Comparison of ENCODE assay signal across 9 mouse cellular contexts in genomic region chr1:44553166-44553898, GRCm38 (mm10). TPM values are rescaled to one million over a fixed set of nuclear protein-coding genes. Genes with fewer than 3 reads are reported as not detected.
DNase-seq lines count a peak whose midpoint lies in the region; ATAC-seq and TF ChIP-seq lines count a peak whose summit lies in the region.
"Had no signal": no experiment of that assay in that cellular context is flagged by ENCODE, and none has a peak within 500 bp of the region (broad histone marks: within the 10 kb centered on the region; RNA-seq: fewer than 3 reads in every experiment).

No protein-coding gene starts in this region.

- DNase-seq in left cerebral cortex, adult 18-20 months (ENCODE audit: low spot score in 2 of 2) = peak; percentile 9 to 19
- no peak for DNase-seq in left cerebral cortex, adult 11 months (ENCODE audit: low spot score)
- peak; percentile 60 for DNase-seq in embryo, embryonic 10.5 days (ENCODE audit: low spot score)
- DNase-seq in kidney, postnatal 0 days (ENCODE audit: low spot score) = peak; percentile 74
- peak; percentile 92 for DNase-seq in midbrain, embryonic 11.5 days (ENCODE audit: low spot score, missing footprints)
- no peak for DNase-seq in thymus, postnatal 25 days

- H3K9ac ChIP-seq in heart, embryonic 12.5 days = no peak overlapping the region
- H3K9ac ChIP-seq in kidney, postnatal 0 days (ENCODE audit: low read depth, low read length) = no peak overlapping the region
- H3K9ac ChIP-seq in midbrain, embryonic 11.5 days (ENCODE audit: low read length) = no peak overlapping the region

- peak overlapping the region; percentile 73 for H3K4me3 ChIP-seq in heart, embryonic 12.5 days
- H3K4me3 ChIP-seq in kidney, postnatal 0 days (replicated peaks; ENCODE audit: low read depth, low read length) = peak overlapping the region; percentile 70
- H3K4me3 ChIP-seq in midbrain, embryonic 11.5 days (ENCODE audit: low read depth, low read length) = no peak overlapping the region

- H3K4me1 ChIP-seq in heart, embryonic 12.5 days (replicated peaks) = peaks cover 21% of the 10 kb centered on the region
- no peaks in the 10 kb centered on the region for H3K4me1 ChIP-seq in kidney, postnatal 0 days (replicated peaks; ENCODE audit: insufficient read depth, low read length)
- peaks cover 12% of the 10 kb centered on the region for H3K4me1 ChIP-seq in midbrain, embryonic 11.5 days (ENCODE audit: control insufficient read depth, insufficient read depth, low read length)

- H3K4me2 ChIP-seq in heart, embryonic 12.5 days = peak overlapping the region; percentile 73
- peak overlapping the region; percentile 82 for H3K4me2 ChIP-seq in kidney, postnatal 0 days (ENCODE audit: low read length)
- peak overlapping the region; percentile 76 for H3K4me2 ChIP-seq in midbrain, embryonic 11.5 days

- no peaks in the 10 kb centered on the region for H3K36me3 ChIP-seq in heart, embryonic 12.5 days
- no peaks in the 10 kb centered on the region for H3K36me3 ChIP-seq in kidney, postnatal 0 days (ENCODE audit: insufficient read depth, low read length)
- H3K36me3 ChIP-seq in midbrain, embryonic 11.5 days (ENCODE audit: control insufficient read depth, insufficient read depth, low read length) = no peaks in the 10 kb centered on the region
- H3K36me3 ChIP-seq: G1E had no signal

- peak overlapping the region; percentile 90 for H3K27ac ChIP-seq in heart, embryonic 12.5 days (ENCODE audit: poor library complexity, severe bottlenecking)
- peak overlapping the region; percentile 89; the same call in 1 of the 2 replicates for H3K27ac ChIP-seq in kidney, postnatal 0 days
- H3K27ac ChIP-seq in midbrain, embryonic 11.5 days (ENCODE audit: low read depth, low read length) = no peak overlapping the region; the same call in 1 of the 2 replicates

- 36% methylated on average over 6 of the region's 6 CpGs for WGBS in heart, embryonic 12.5 days
- 30% methylated on average over 6 of the region's 6 CpGs for WGBS in kidney, postnatal 0 days
- WGBS in midbrain, embryonic 11.5 days = 33% methylated on average over 6 of the region's 6 CpGs

- H3K9me3 ChIP-seq in heart, embryonic 12.5 days (replicated peaks) = no peaks in the 10 kb centered on the region
- H3K9me3 ChIP-seq in kidney, postnatal 0 days (replicated peaks; ENCODE audit: low read length) = no peaks in the 10 kb centered on the region
- no peaks in the 10 kb centered on the region for H3K9me3 ChIP-seq in midbrain, embryonic 11.5 days (ENCODE audit: control insufficient read depth, low read length)
- H3K9me3 ChIP-seq: G1E had no signal

- no peak for TF ChIP-seq CTCF in kidney, postnatal 0 days (IDR thresholded peaks at IDR 0.05; ENCODE audit: low read depth)

- H3K27me3 ChIP-seq in heart, embryonic 12.5 days (replicated peaks) = no peaks in the 10 kb centered on the region
- no peaks in the 10 kb centered on the region for H3K27me3 ChIP-seq in kidney, postnatal 0 days (ENCODE audit: insufficient read depth, low read length)
- H3K27me3 ChIP-seq in midbrain, embryonic 11.5 days (ENCODE audit: control insufficient read depth, insufficient read depth, low read length) = no peaks in the 10 kb centered on the region

- ATAC-seq in heart, embryonic 12.5 days (ENCODE audit: insufficient number of reproducible peaks, low FRiP score) = no peak
- ATAC-seq in kidney, postnatal 0 days (replicated peaks; ENCODE audit: low FRiP score, low read depth) = no peak
- ATAC-seq in midbrain, embryonic 11.5 days (ENCODE audit: low FRiP score) = no peak
- ATAC-seq in megakaryocyte-erythroid progenitor cell, adult 5-6 weeks (replicated peaks; ENCODE audit: low FRiP score, low TSS enrichment, poor library complexity, severe bottlenecking) = no peak

RNA-seq across cellular contexts. Expression of gene Gulp1, which starts 2.0 kb away (rescaled TPM):
- total RNA-seq in left cerebral cortex, adult 18-20 months (2021) = 1 to 10 TPM; 4.4 to 7.2 TPM
- polyA plus RNA-seq in heart, embryonic 12.5 days (2016; fragmentation: Nextera tagmentation; extraction: Ambion mirVana) = 20.8 and 21.5 TPM in 2 replicates
- 22.3 and 23.0 TPM in 2 replicates for polyA plus RNA-seq in kidney, postnatal 0 days (2015; fragmentation: Nextera tagmentation; extraction: Ambion mirVana)
- polyA plus RNA-seq in midbrain, embryonic 11.5 days (2014; fragmentation: Nextera tagmentation; extraction: Ambion mirVana) = 29.5 and 35.3 TPM in 2 replicates
- total RNA-seq in megakaryocyte-erythroid progenitor cell, adult 5-6 weeks (2014; fragmentation: Nextera tagmentation) = 1.3 and 1.8 TPM in 2 replicates
- total RNA-seq in megakaryocyte-erythroid progenitor cell, adult 5-6 weeks (2017) = 1.9 and 5.9 TPM in 2 replicates
- total RNA-seq: G1E had no signal
- polyA plus RNA-seq: G1E had no signal

Comparison
In these comparisons a context has a peak if more than half of its experiments do, and no peak if none do; other contexts are left out.
1. DNase-seq: peak in left cerebral cortex, adult 18-20 months (2 of 2), embryo, embryonic 10.5 days (single experiment), kidney, postnatal 0 days (single experiment) and midbrain, embryonic 11.5 days (single experiment); none in left cerebral cortex, adult 11 months (single experiment) and thymus, postnatal 25 days (single experiment).
2. Peak in every context shown above with its lines, with median percentiles within 50 percentile points of each other: H3K4me2 ChIP-seq.